Mouse (Mus musculus) C2C12 (cell line): ENCODE results near the gene Fam228a.

Experiments
- CEBPB ChIP-seq: IDR thresholded peaks from one replicate; pipeline ENCODE4 v1.6.1; 2011; ENCODE audit warnings: low read depth, mild to moderate bottlenecking, control low read depth, moderate library complexity
- CTCF ChIP-seq: IDR thresholded peaks from one replicate; pipeline ENCODE4 v1.5.1; 2011; ENCODE audit not compliant: control insufficient read depth, insufficient read depth, insufficient read length
- MYOG ChIP-seq: IDR thresholded peaks from one replicate; pipeline ENCODE4 v1.6.1; 2011; ENCODE audit not compliant: control insufficient read depth, insufficient read length; ENCODE audit errors: extremely low read depth
- USF1 ChIP-seq: IDR thresholded peaks from one replicate; pipeline ENCODE4 v1.6.1; 2011; ENCODE audit warnings: low read depth, mild to moderate bottlenecking, control low read depth, moderate library complexity

- no peak for TF ChIP-seq CTCF
- no peak for TF ChIP-seq MYOG
- no peak for TF ChIP-seq CEBPB
- no peak for TF ChIP-seq USF1
These were observed 18.2 kb downstream of the Fam228a start for GRCm38 (mm10) chr12:4719762-4720754.
